Mouse (Mus musculus): ENCODE results near the gene Ddah2. TPM values are rescaled to one million over a fixed set of nuclear protein-coding genes. Genes with fewer than 3 reads are reported as not detected.
A peak's percentile ranks its signal among the peaks of the same experiment; 100 is the strongest.

Ddah2 gene
- polyA plus RNA-seq, 1 experiment from 2014 or later = 227 TPM

DNA sequence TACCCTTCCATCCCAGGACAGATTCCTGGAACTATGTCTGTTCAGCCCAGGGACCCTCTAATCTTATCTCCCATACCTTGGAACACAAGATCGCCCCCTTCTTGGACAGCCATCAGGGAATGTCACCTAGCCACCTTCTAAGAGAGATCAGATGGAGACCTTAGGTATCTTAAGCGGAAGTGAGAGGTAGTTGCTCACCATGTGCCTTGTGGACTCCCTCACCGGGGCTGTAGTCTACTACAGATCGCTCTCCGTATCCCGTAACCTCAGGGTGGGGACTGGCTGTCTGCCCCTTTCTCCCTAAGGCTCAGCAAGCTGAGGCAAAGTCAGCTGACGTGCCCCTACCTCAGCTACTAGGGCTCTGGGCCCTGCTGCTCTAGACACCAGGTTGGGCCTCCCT lies 45.2 kb downstream of the Ddah2 start:
- WGBS = 94% methylated on average over 7 of the region's 7 CpGs
- Histone ChIP-seq H3K9me3 (replicated peaks; ENCODE audit: low read length) (no peaks in the 10 kb centered on the region), H3K4me2 (ENCODE audit: low read length) (no peak overlapping the region), H3K27me3 (ENCODE audit: insufficient read depth, low read length) (no peaks in the 10 kb centered on the region), H3K4me3 (replicated peaks; ENCODE audit: low read depth, low read length) (no peak overlapping the region), H3K36me3 (ENCODE audit: insufficient read depth, low read length) (peaks cover 37% of the 10 kb centered on the region), H3K4me1 (replicated peaks; ENCODE audit: insufficient read depth, low read length) (peaks cover 13% of the 10 kb centered on the region; the same call in 1 of the 2 replicates), H3K9ac (ENCODE audit: low read depth, low read length) (no peak overlapping the region), H3K27ac (0 out of 2 replicates have a peak overlapping the region, but pooled peaks have one; percentile 8)
- no peak for ATAC-seq (replicated peaks; ENCODE audit: low FRiP score, low read depth)
- no peak for DNase-seq (ENCODE audit: low spot score)
- TF ChIP-seq CTCF (IDR thresholded peaks at IDR 0.05; ENCODE audit: low read depth) = no peak

- WGBS = 77% methylated on average over 6 of the region's 6 CpGs
- Histone ChIP-seq H3K9me3 (replicated peaks; ENCODE audit: low read length) (no peaks in the 10 kb centered on the region), H3K9ac (ENCODE audit: low read depth, low read length) (no peak overlapping the region), H3K27me3 (ENCODE audit: insufficient read depth, low read length) (no peaks in the 10 kb centered on the region), H3K27ac (no peak overlapping the region), H3K4me1 (replicated peaks; ENCODE audit: insufficient read depth, low read length) (peaks cover 13% of the 10 kb centered on the region; the same call in 1 of the 2 replicates), H3K36me3 (ENCODE audit: insufficient read depth, low read length) (peaks cover 32% of the 10 kb centered on the region), H3K4me3 (replicated peaks; ENCODE audit: low read depth, low read length) (no peak overlapping the region), H3K4me2 (ENCODE audit: low read length) (no peak overlapping the region)
- DNase-seq (ENCODE audit: low spot score) (no peak), ATAC-seq (replicated peaks; ENCODE audit: low FRiP score, low read depth) (no peak)
- no peak for TF ChIP-seq CTCF (IDR thresholded peaks at IDR 0.05; ENCODE audit: low read depth)
Measured at GRCm38 (mm10) chr17:35104754-35105153, 45.9 kb downstream of the Ddah2 start.

- Histone ChIP-seq H3K9me3 (replicated peaks; ENCODE audit: low read length) (no peaks in the 10 kb centered on the region), H3K4me2 (ENCODE audit: low read length) (peak overlapping the region; percentile 39), H3K4me1 (replicated peaks; ENCODE audit: insufficient read depth, low read length) (peaks cover 4% of the 10 kb centered on the region; the same call in 1 of the 2 replicates), H3K36me3 (ENCODE audit: insufficient read depth, low read length) (peaks cover 24% of the 10 kb centered on the region), H3K4me3 (replicated peaks; ENCODE audit: low read depth, low read length) (no peak overlapping the region), H3K27me3 (ENCODE audit: insufficient read depth, low read length) (no peaks in the 10 kb centered on the region), H3K27ac (peak overlapping the region; percentile 10; the same call in 1 of the 2 replicates), H3K9ac (ENCODE audit: low read depth, low read length) (no peak overlapping the region)
- ATAC-seq (replicated peaks; ENCODE audit: low FRiP score, low read depth) (no peak), DNase-seq (ENCODE audit: low spot score) (peak; percentile 78)
- 20% methylated on average over 13 of the region's 13 CpGs for WGBS
- peak; percentile 72 for TF ChIP-seq CTCF (IDR thresholded peaks at IDR 0.05; ENCODE audit: low read depth)
Measured at GRCm38 (mm10) chr17:35105740-35106389, 47.0 kb downstream of the Ddah2 start.

- peaks cover 17% of the 10 kb centered on the region for H3K36me3 ChIP-seq (ENCODE audit: insufficient read depth, low read length)
- H3K4me3 ChIP-seq (replicated peaks; ENCODE audit: low read depth, low read length) = no peak overlapping the region
- no peak overlapping the region for H3K4me2 ChIP-seq (ENCODE audit: low read length)
- 72% methylated on average over 3 of the region's 3 CpGs for WGBS
- no peaks in the 10 kb centered on the region for H3K27me3 ChIP-seq (ENCODE audit: insufficient read depth, low read length)
- no peak overlapping the region; the same call in 1 of the 2 replicates for H3K27ac ChIP-seq
- no peak overlapping the region for H3K9ac ChIP-seq (ENCODE audit: low read depth, low read length)
- no peak for ATAC-seq (replicated peaks; ENCODE audit: low FRiP score, low read depth)
- H3K4me1 ChIP-seq (replicated peaks; ENCODE audit: insufficient read depth, low read length) = peaks cover 3% of the 10 kb centered on the region; the same call in 1 of the 2 replicates
- no peaks in the 10 kb centered on the region for H3K9me3 ChIP-seq (replicated peaks; ENCODE audit: low read length)
- DNase-seq (ENCODE audit: low spot score) = peak; percentile 41
- peak; percentile 46; the same call in 1 of the 2 replicates for TF ChIP-seq CTCF (IDR thresholded peaks at IDR 0.05; ENCODE audit: low read depth)
Measured at GRCm38 (mm10) chr17:35106522-35106921, 47.7 kb downstream of the Ddah2 start.

DNA sequence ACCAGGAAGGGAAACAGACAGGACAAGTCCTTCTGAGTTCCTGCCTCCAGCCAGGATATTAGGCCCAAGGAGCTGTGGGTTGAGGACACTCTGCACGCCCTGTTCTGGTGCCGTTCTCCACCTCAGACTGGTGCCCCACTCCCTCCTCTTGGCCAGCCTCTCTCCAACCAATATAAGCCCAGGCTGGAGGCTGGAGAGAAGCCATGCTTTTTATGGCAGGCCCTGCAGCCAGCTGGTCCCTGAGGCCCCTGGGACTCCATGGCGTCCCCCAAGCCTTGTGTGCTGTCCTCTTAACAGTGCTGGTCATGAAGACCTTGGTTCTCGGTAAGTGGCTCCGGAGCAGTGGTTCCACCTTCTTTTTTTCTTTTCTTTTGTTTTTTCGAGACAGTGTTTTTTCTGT lies 49.3 kb downstream of the Ddah2 start, which contains the start of gene Ly6g5c:
Gene Ly6g5c (plus strand): TSS at position 183 of the 400 bp plus-strand sequence.
- H3K4me1 ChIP-seq (replicated peaks; ENCODE audit: insufficient read depth, low read length) = peaks cover 3% of the 10 kb centered on the region; the same call in 1 of the 2 replicates
- no peak within 1 kb of the TSS for H3K9ac ChIP-seq (ENCODE audit: low read depth, low read length)
- 78% methylated on average over 6 of the region's 6 CpGs for WGBS
- H3K4me3 ChIP-seq (replicated peaks; ENCODE audit: low read depth, low read length) = no peak within 1 kb of the TSS
- H3K9me3 ChIP-seq (replicated peaks; ENCODE audit: low read length) = no peaks in the 10 kb centered on the region
- no peaks in the 10 kb centered on the region for H3K27me3 ChIP-seq (ENCODE audit: insufficient read depth, low read length)
- DNase-seq (ENCODE audit: low spot score) (no peak), ATAC-seq (replicated peaks; ENCODE audit: low FRiP score, low read depth) (no peak)
- H3K36me3 ChIP-seq (ENCODE audit: insufficient read depth, low read length) = 0 out of 2 replicates have a peak, but pooled peaks cover 4% of the 10 kb centered on the region
- H3K4me2 ChIP-seq (ENCODE audit: low read length) = no peak within 1 kb of the TSS
- TF ChIP-seq CTCF (IDR thresholded peaks at IDR 0.05; ENCODE audit: low read depth) = no peak
- H3K27ac ChIP-seq = no peak within 1 kb of the TSS

Other genes starting within 250 kb of the Ddah2 start
- 30.3 and 30.8 TPM in 2 replicates for gene Stk19, start 222.1 kb upstream of the Ddah2 start, polyA plus RNA-seq (2015; fragmentation: Nextera tagmentation; extraction: Ambion mirVana)
- gene Dxo, start 222.0 kb upstream of the Ddah2 start, polyA plus RNA-seq (2015; fragmentation: Nextera tagmentation; extraction: Ambion mirVana) = 48.2 and 49.7 TPM in 2 replicates
- gene Skiv2l, start 208.8 kb upstream of the Ddah2 start, polyA plus RNA-seq (2015; fragmentation: Nextera tagmentation; extraction: Ambion mirVana) = 36.8 and 37.3 TPM in 2 replicates
- 73.5 and 79.5 TPM in 2 replicates for gene Nelfe, start 208.6 kb upstream of the Ddah2 start, polyA plus RNA-seq (2015; fragmentation: Nextera tagmentation; extraction: Ambion mirVana)
- 21.1 and 25.6 TPM in 2 replicates for gene Cfb, start 196.5 kb upstream of the Ddah2 start, polyA plus RNA-seq (2015; fragmentation: Nextera tagmentation; extraction: Ambion mirVana)
- 2.3 and 3.4 TPM in 2 replicates for gene Zbtb12, start 179.6 kb upstream of the Ddah2 start, polyA plus RNA-seq (2015; fragmentation: Nextera tagmentation; extraction: Ambion mirVana)
- gene Gm20547, start 177.0 kb upstream of the Ddah2 start, polyA plus RNA-seq (2015; fragmentation: Nextera tagmentation; extraction: Ambion mirVana) = not detected in 2 replicates
- gene C2, start 160.8 kb upstream of the Ddah2 start, polyA plus RNA-seq (2015; fragmentation: Nextera tagmentation; extraction: Ambion mirVana) = 7.0 and 7.4 TPM in 2 replicates
- gene Ehmt2, start 160.6 kb upstream of the Ddah2 start, polyA plus RNA-seq (2015; fragmentation: Nextera tagmentation; extraction: Ambion mirVana) = 44.1 and 49.1 TPM in 2 replicates
- gene Slc44a4, start 144.6 kb upstream of the Ddah2 start, polyA plus RNA-seq (2015; fragmentation: Nextera tagmentation; extraction: Ambion mirVana) = 24.2 and 27.3 TPM in 2 replicates
- gene Neu1, start 127.8 kb upstream of the Ddah2 start, polyA plus RNA-seq (2015; fragmentation: Nextera tagmentation; extraction: Ambion mirVana) = 92.0 and 101 TPM in 2 replicates
- gene Hspa1b, start 99.8 kb upstream of the Ddah2 start, polyA plus RNA-seq (2015; fragmentation: Nextera tagmentation; extraction: Ambion mirVana) = 2.2 and 2.6 TPM in 2 replicates
- gene Gm20481, start 89.1 kb upstream of the Ddah2 start, polyA plus RNA-seq (2015; fragmentation: Nextera tagmentation; extraction: Ambion mirVana) = not detected in 2 replicates
- gene Hspa1a, start 86.9 kb upstream of the Ddah2 start, polyA plus RNA-seq (2015; fragmentation: Nextera tagmentation; extraction: Ambion mirVana) = 22.4 and 23.5 TPM in 2 replicates
- 0.54 and 0.72 TPM in 2 replicates for gene Hspa1l, start 86.3 kb upstream of the Ddah2 start, polyA plus RNA-seq (2015; fragmentation: Nextera tagmentation; extraction: Ambion mirVana)
- 133 and 141 TPM in 2 replicates for gene Lsm2, start 77.2 kb upstream of the Ddah2 start, polyA plus RNA-seq (2015; fragmentation: Nextera tagmentation; extraction: Ambion mirVana)
- gene Vars, start 58.0 kb upstream of the Ddah2 start, polyA plus RNA-seq (2015; fragmentation: Nextera tagmentation; extraction: Ambion mirVana) = 61.3 and 63.3 TPM in 2 replicates
- 0.16 and 0.20 TPM in 2 replicates for gene Vwa7, start 42.5 kb upstream of the Ddah2 start, polyA plus RNA-seq (2015; fragmentation: Nextera tagmentation; extraction: Ambion mirVana)
- 2.3 and 3.7 TPM in 2 replicates for gene Sapcd1, start 31.0 kb upstream of the Ddah2 start, polyA plus RNA-seq (2015; fragmentation: Nextera tagmentation; extraction: Ambion mirVana)
- gene Msh5, start 12.3 kb upstream of the Ddah2 start, polyA plus RNA-seq (2015; fragmentation: Nextera tagmentation; extraction: Ambion mirVana) = 2.7 and 3.0 TPM in 2 replicates
- 266 and 282 TPM in 2 replicates for gene Clic1, start 9.1 kb upstream of the Ddah2 start, polyA plus RNA-seq (2015; fragmentation: Nextera tagmentation; extraction: Ambion mirVana)
- not detected in 2 replicates for gene Ly6g6c, start 6.4 kb downstream of the Ddah2 start, polyA plus RNA-seq (2015; fragmentation: Nextera tagmentation; extraction: Ambion mirVana)
- gene Mpig6b, start 7.1 kb downstream of the Ddah2 start, polyA plus RNA-seq (2015; fragmentation: Nextera tagmentation; extraction: Ambion mirVana) = 0.36 and 0.45 TPM in 2 replicates
- 1.3 and 1.6 TPM in 2 replicates for gene Ly6g6e, start 17.9 kb downstream of the Ddah2 start, polyA plus RNA-seq (2015; fragmentation: Nextera tagmentation; extraction: Ambion mirVana)
- gene Ly6g6d, start 19.0 kb downstream of the Ddah2 start, polyA plus RNA-seq (2015; fragmentation: Nextera tagmentation; extraction: Ambion mirVana) = 7.6 and 7.8 TPM in 2 replicates
- gene Ly6g6f, start 26.6 kb downstream of the Ddah2 start, polyA plus RNA-seq (2015; fragmentation: Nextera tagmentation; extraction: Ambion mirVana) = not detected in 2 replicates
- gene Abhd16a, start 30.2 kb downstream of the Ddah2 start, polyA plus RNA-seq (2015; fragmentation: Nextera tagmentation; extraction: Ambion mirVana) = 109 and 113 TPM in 2 replicates
- not detected in 2 replicates for gene Ly6g5c, start 49.2 kb downstream of the Ddah2 start, polyA plus RNA-seq (2015; fragmentation: Nextera tagmentation; extraction: Ambion mirVana)
- gene Ly6g5b, start 56.4 kb downstream of the Ddah2 start, polyA plus RNA-seq (2015; fragmentation: Nextera tagmentation; extraction: Ambion mirVana) = 0.69 and 1.1 TPM in 2 replicates
- 14.6 and 15.2 TPM in 2 replicates for gene Gpank1, start 62.4 kb downstream of the Ddah2 start, polyA plus RNA-seq (2015; fragmentation: Nextera tagmentation; extraction: Ambion mirVana)
- gene Csnk2b, start 63.0 kb downstream of the Ddah2 start, polyA plus RNA-seq (2015; fragmentation: Nextera tagmentation; extraction: Ambion mirVana) = 300 and 312 TPM in 2 replicates
- gene D17H6S53E, start 67.3 kb downstream of the Ddah2 start, polyA plus RNA-seq (2015; fragmentation: Nextera tagmentation; extraction: Ambion mirVana) = 10.5 and 11.9 TPM in 2 replicates
- 59.6 and 64.2 TPM in 2 replicates for gene Apom, start 73.0 kb downstream of the Ddah2 start, polyA plus RNA-seq (2015; fragmentation: Nextera tagmentation; extraction: Ambion mirVana)
- gene Bag6, start 76.1 kb downstream of the Ddah2 start, polyA plus RNA-seq (2015; fragmentation: Nextera tagmentation; extraction: Ambion mirVana) = 46.0 and 50.2 TPM in 2 replicates
- 79.2 and 94.5 TPM in 2 replicates for gene Prrc2a, start 105.9 kb downstream of the Ddah2 start, polyA plus RNA-seq (2015; fragmentation: Nextera tagmentation; extraction: Ambion mirVana)
- gene Aif1, start 117.0 kb downstream of the Ddah2 start, polyA plus RNA-seq (2015; fragmentation: Nextera tagmentation; extraction: Ambion mirVana) = 13.1 and 14.8 TPM in 2 replicates
- 11.4 and 15.0 TPM in 2 replicates for gene Lst1, start 129.4 kb downstream of the Ddah2 start, polyA plus RNA-seq (2015; fragmentation: Nextera tagmentation; extraction: Ambion mirVana)
- 0.98 and 1.0 TPM in 2 replicates for gene Ltb, start 135.4 kb downstream of the Ddah2 start, polyA plus RNA-seq (2015; fragmentation: Nextera tagmentation; extraction: Ambion mirVana)
- 0.19 and 0.25 TPM in 2 replicates for gene Tnf, start 143.0 kb downstream of the Ddah2 start, polyA plus RNA-seq (2015; fragmentation: Nextera tagmentation; extraction: Ambion mirVana)
- 0.15 TPM in 1 of 2 replicates, not detected in the other for gene Lta, start 146.3 kb downstream of the Ddah2 start, polyA plus RNA-seq (2015; fragmentation: Nextera tagmentation; extraction: Ambion mirVana)
- 0.25 and 0.29 TPM in 2 replicates for gene Gm16181, start 161.8 kb downstream of the Ddah2 start, polyA plus RNA-seq (2015; fragmentation: Nextera tagmentation; extraction: Ambion mirVana)
- 6.6 and 6.7 TPM in 2 replicates for gene Atp6v1g2, start 174.6 kb downstream of the Ddah2 start, polyA plus RNA-seq (2015; fragmentation: Nextera tagmentation; extraction: Ambion mirVana)
- 11.7 and 14.5 TPM in 2 replicates for gene Nfkbil1, start 176.8 kb downstream of the Ddah2 start, polyA plus RNA-seq (2015; fragmentation: Nextera tagmentation; extraction: Ambion mirVana)
- gene Ddx39b, start 182.7 kb downstream of the Ddah2 start, polyA plus RNA-seq (2015; fragmentation: Nextera tagmentation; extraction: Ambion mirVana) = 303 and 329 TPM in 2 replicates
- gene H2-D1, start 203.7 kb downstream of the Ddah2 start, polyA plus RNA-seq (2015; fragmentation: Nextera tagmentation; extraction: Ambion mirVana) = 111 and 125 TPM in 2 replicates

Measured in kidney, postnatal 0 days (tissue).